Mouse (Mus musculus) thymus, adult 2 months (tissue): ENCODE measurements around the gene Kcnt1.

ENCODE experiments used
- CTCF ChIP-seq: fragments of 200-500 bp; IDR thresholded peaks from 2 replicates; pipeline ENCODE4 v1.5.1; 2012; ENCODE audit warnings: mild to moderate bottlenecking, control low read depth, low read length, moderate library complexity, borderline replicate concordance; ENCODE audit not compliant: control insufficient read depth, poor library complexity, insufficient read depth; ENCODE audit errors: extremely low read depth
- POLR2A ChIP-seq: fragments of 200-500 bp; IDR thresholded peaks from 2 replicates; pipeline ENCODE4 v1.6.1; 2012; ENCODE audit warnings: mild to moderate bottlenecking, low read length, control low read depth, moderate library complexity; ENCODE audit not compliant: control insufficient read depth, poor library complexity, insufficient read depth; ENCODE audit errors: extremely low read depth

- TF ChIP-seq CTCF, result no peak
- no peak for TF ChIP-seq POLR2A
These were observed 32.7 kb upstream of the Kcnt1 start for GRCm38 (mm10) chr2:25830786-25831185.
